9 mouse cellular contexts compared by ENCODE assay signal in the genomic region with DNA sequence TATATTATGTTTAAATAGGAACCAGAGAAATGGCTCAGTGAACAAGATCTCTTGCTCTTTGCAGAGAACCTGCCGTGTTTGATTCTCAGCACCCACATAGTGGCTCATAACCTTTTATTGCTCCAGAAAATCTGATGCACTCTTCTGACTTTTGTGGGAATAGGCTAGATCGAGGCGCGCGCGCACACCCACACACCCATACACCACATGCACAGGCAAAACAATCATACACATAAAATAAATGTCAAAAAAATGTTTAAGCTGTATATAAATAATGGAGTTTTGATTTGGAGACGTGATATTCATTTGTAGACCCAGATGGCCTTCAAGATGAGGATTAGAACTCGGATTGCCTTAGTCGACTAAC. TPM values are rescaled to one million over a fixed set of nuclear protein-coding genes. Genes with fewer than 3 reads are reported as not detected.
DNase-seq lines count a peak whose midpoint lies in the region; ATAC-seq and TF ChIP-seq lines count a peak whose summit lies in the region.
"Had no signal": no experiment of that assay in that cellular context is flagged by ENCODE, and none has a peak within 500 bp of the region (broad histone marks: within the 10 kb centered on the region; RNA-seq: fewer than 3 reads in every experiment).

No protein-coding gene starts in this region.

- TF ChIP-seq CTCF in cerebellum, adult 2 months (IDR thresholded peaks at IDR 0.05; ENCODE audit: borderline replicate concordance, insufficient read depth, low read depth, low read length), result no peak
- TF ChIP-seq CTCF in testis, adult 2 months (IDR thresholded peaks at IDR 0.05; ENCODE audit: control insufficient read depth, insufficient read depth, insufficient replicate concordance, low read depth, low read length), result no peak

- peaks cover 5% of the 10 kb centered on the region for H3K36me3 ChIP-seq in testis, adult 2 months (ENCODE audit: control insufficient read depth, insufficient read depth, low read length)
- peaks cover 28% of the 10 kb centered on the region for H3K36me3 ChIP-seq in liver, embryonic 15.5 days (replicated peaks)

- H3K27ac ChIP-seq in cerebellum, adult 2 months (ENCODE audit: insufficient read depth, low read length), result no peak overlapping the region
- no peak overlapping the region; the same call in 1 of the 2 replicates for H3K27ac ChIP-seq in testis, adult 2 months (ENCODE audit: control insufficient read depth, insufficient read depth, low read depth, low read length)
- H3K27ac ChIP-seq in liver, embryonic 15.5 days (replicated peaks), result no peak overlapping the region

- DNase-seq in cerebellum, adult 2 months, result no peak
- no peak for DNase-seq in cerebellum, adult 11-12 months
- DNase-seq in testis, postnatal 14 days (ENCODE audit: low spot score), result no peak
- DNase-seq in layer of hippocampus, adult 18-20 months (ENCODE audit: low spot score in 2 of 2), result no peak
- no peak for DNase-seq in thymus, postnatal 0 days (ENCODE audit: low spot score)
- no peak for DNase-seq in frontal cortex, postnatal 25 days (ENCODE audit: low spot score in 2 of 2)

- 24% methylated on average over 9 of the region's 9 CpGs for WGBS in cerebellum, adult 2 months
- 39% methylated on average over 9 of the region's 9 CpGs for WGBS in liver, embryonic 15.5 days (ENCODE audit: insufficient replicate concordance)

- peak overlapping the region; percentile 77 for H3K4me3 ChIP-seq in cerebellum, adult 2 months (replicated peaks; ENCODE audit: insufficient read depth, low read depth, low read length)
- H3K4me3 ChIP-seq in testis, adult 2 months (ENCODE audit: control insufficient read depth, low read depth, low read length), result peak overlapping the region; percentile 99
- H3K4me3 ChIP-seq in liver, embryonic 15.5 days (replicated peaks), result peak overlapping the region; percentile 99

- peak overlapping the region; percentile 92 for H3K9ac ChIP-seq in liver, embryonic 15.5 days

- no peaks in the 10 kb centered on the region for H3K9me3 ChIP-seq in liver, embryonic 15.5 days (replicated peaks)

- no peak for TF ChIP-seq POLR2A in cerebellum, adult 2 months (IDR thresholded peaks at IDR 0.05; ENCODE audit: borderline replicate concordance, insufficient read depth, low read length)
- TF ChIP-seq POLR2A in testis, adult 2 months (IDR thresholded peaks at IDR 0.05; ENCODE audit: control insufficient read depth, low read depth, low read length), result no peak

- peaks cover 4% of the 10 kb centered on the region; the same call in 1 of the 2 replicates for H3K4me1 ChIP-seq in cerebellum, adult 2 months (ENCODE audit: control insufficient read depth, insufficient read depth, low read length)
- H3K4me1 ChIP-seq in testis, adult 2 months (ENCODE audit: control insufficient read depth, insufficient read depth, low read length), result peaks cover 10% of the 10 kb centered on the region
- H3K4me1 ChIP-seq in liver, embryonic 15.5 days (replicated peaks), result peaks cover 34% of the 10 kb centered on the region

- H3K4me2 ChIP-seq in liver, embryonic 15.5 days, result peak overlapping the region; percentile 75

- H3K27me3 ChIP-seq in cerebellum, adult 2 months (ENCODE audit: control insufficient read depth, insufficient read depth, low read length), result no peaks in the 10 kb centered on the region
- H3K27me3 ChIP-seq in testis, adult 2 months (ENCODE audit: control insufficient read depth, insufficient read depth, low read length), result no peaks in the 10 kb centered on the region
- peaks cover 47% of the 10 kb centered on the region for H3K27me3 ChIP-seq in liver, embryonic 15.5 days

- ATAC-seq in liver, embryonic 15.5 days (ENCODE audit: insufficient read depth), result no peak

RNA-seq across cellular contexts. Expression of gene Mto1, which starts 0.4 kb away (rescaled TPM):
- polyA plus RNA-seq in cerebellum, adult 2 months (2012; rRNA removed), result 31.6 TPM in 2 replicates
- 11.5 and 12.3 TPM in 2 replicates for polyA plus RNA-seq in testis, adult 2 months (2012; rRNA removed)
- polyA plus RNA-seq in liver, embryonic 15.5 days (2015; fragmentation: Nextera tagmentation; extraction: Ambion mirVana), result 19.6 and 19.8 TPM in 2 replicates
- 10 to 100 TPM; 22.4 to 23.2 TPM for total RNA-seq in layer of hippocampus, adult 18-20 months (2021)
- 22.8 and 23.4 TPM in 2 replicates for polyA plus RNA-seq in thymus, postnatal 0 days (2015; fragmentation: Nextera tagmentation; extraction: Ambion mirVana)

RNA-seq across cellular contexts. Expression of gene Gm17324, which starts 1.0 kb away (rescaled TPM):
- polyA plus RNA-seq in cerebellum, adult 2 months (2012; rRNA removed), result 0.34 and 0.40 TPM in 2 replicates
- polyA plus RNA-seq in testis, adult 2 months (2012; rRNA removed), result 3.4 and 3.7 TPM in 2 replicates
- polyA plus RNA-seq in liver, embryonic 15.5 days (2015; fragmentation: Nextera tagmentation; extraction: Ambion mirVana), result 0.45 and 0.68 TPM in 2 replicates
- total RNA-seq in layer of hippocampus, adult 18-20 months (2021), result under 1 TPM; 0.82 to 0.86 TPM
- 0.58 and 1.1 TPM in 2 replicates for polyA plus RNA-seq in thymus, postnatal 0 days (2015; fragmentation: Nextera tagmentation; extraction: Ambion mirVana)

RNA-seq across cellular contexts. Expression of gene Cgas, which starts 4.6 kb away (rescaled TPM):
- 0.33 and 0.40 TPM in 2 replicates for polyA plus RNA-seq in cerebellum, adult 2 months (2012; rRNA removed)
- 0.09 and 0.10 TPM in 2 replicates for polyA plus RNA-seq in testis, adult 2 months (2012; rRNA removed)
- 0.82 and 0.98 TPM in 2 replicates for polyA plus RNA-seq in liver, embryonic 15.5 days (2015; fragmentation: Nextera tagmentation; extraction: Ambion mirVana)
- total RNA-seq in layer of hippocampus, adult 18-20 months (2021), result under 1 TPM; 0.51 to 0.69 TPM
- 2.6 and 3.0 TPM in 2 replicates for polyA plus RNA-seq in thymus, postnatal 0 days (2015; fragmentation: Nextera tagmentation; extraction: Ambion mirVana)

RNA-seq across cellular contexts. Expression of gene Eef1a1, which starts 41.4 kb away (rescaled TPM):
- polyA plus RNA-seq in cerebellum, adult 2 months (2012; rRNA removed), result 2,299 and 2,427 TPM in 2 replicates
- polyA plus RNA-seq in testis, adult 2 months (2012; rRNA removed), result 2,003 and 2,102 TPM in 2 replicates
- polyA plus RNA-seq in liver, embryonic 15.5 days (2015; fragmentation: Nextera tagmentation; extraction: Ambion mirVana), result 2,003 and 2,036 TPM in 2 replicates
- total RNA-seq in layer of hippocampus, adult 18-20 months (2021), result 1,000 to 10,000 TPM; 3,208 to 3,266 TPM
- 3,927 and 4,011 TPM in 2 replicates for polyA plus RNA-seq in thymus, postnatal 0 days (2015; fragmentation: Nextera tagmentation; extraction: Ambion mirVana)

RNA-seq across cellular contexts. Expression of gene Ddx43, which starts 52.0 kb away (rescaled TPM):
- polyA plus RNA-seq in cerebellum, adult 2 months (2012; rRNA removed), result 0.05 and 0.08 TPM in 2 replicates
- polyA plus RNA-seq in testis, adult 2 months (2012; rRNA removed), result 3.0 and 4.0 TPM in 2 replicates
- not detected in 2 replicates for polyA plus RNA-seq in liver, embryonic 15.5 days (2015; fragmentation: Nextera tagmentation; extraction: Ambion mirVana)
- total RNA-seq in layer of hippocampus, adult 18-20 months (2021), result not detected
- 0.23 TPM in 2 replicates for polyA plus RNA-seq in thymus, postnatal 0 days (2015; fragmentation: Nextera tagmentation; extraction: Ambion mirVana)
- total RNA-seq: left cerebral cortex, adult 18-20 months had no signal
